Comparison of ENCODE assay signal across 8 mouse cellular contexts in genomic region chr1:86528571-86529180, GRCm38 (mm10). TPM values are rescaled to one million over a fixed set of nuclear protein-coding genes. Genes with fewer than 3 reads are reported as not detected.
DNase-seq lines count a peak whose midpoint lies in the region; ATAC-seq and TF ChIP-seq lines count a peak whose summit lies in the region.

No protein-coding gene starts in this region.

- peak overlapping the region; percentile 85 for H3ac ChIP-seq in myocyte (ENCODE audit: control insufficient read depth, insufficient read length)

- no peak for TF ChIP-seq POLR2A in brain, embryonic 14.5 days (IDR thresholded peaks at IDR 0.05; ENCODE audit: borderline replicate concordance, extremely low read depth, insufficient read depth, insufficient read length, poor library complexity, severe bottlenecking)
- TF ChIP-seq POLR2A in myocyte (IDR thresholded peaks at IDR 0.05; ENCODE audit: insufficient read length, low read depth) = peak; percentile 32

- H3K79me2 ChIP-seq in myocyte (ENCODE audit: control insufficient read depth, insufficient read depth) = peaks cover 47% of the 10 kb centered on the region

- H3K9ac ChIP-seq in forebrain, embryonic 11.5 days (ENCODE audit: low read length) = peak overlapping the region; percentile 100
- peak overlapping the region; percentile 99 for H3K9ac ChIP-seq in hindbrain, embryonic 16.5 days (ENCODE audit: low read depth, low read length)
- H3K9ac ChIP-seq in limb, embryonic 15.5 days = peak overlapping the region; percentile 100

- no peak for ATAC-seq in forebrain, embryonic 11.5 days (replicated peaks; ENCODE audit: low FRiP score)
- no peak for ATAC-seq in hindbrain, embryonic 16.5 days
- no peak for ATAC-seq in limb, embryonic 15.5 days (ENCODE audit: insufficient number of reproducible peaks, low FRiP score, low TSS enrichment, low read depth)

- TF ChIP-seq CTCF in brain, embryonic 14.5 days (IDR thresholded peaks at IDR 0.05; ENCODE audit: borderline replicate concordance, extremely low read depth, insufficient read depth, insufficient read length) = no peak

- H3K27me3 ChIP-seq in forebrain, embryonic 11.5 days (ENCODE audit: control insufficient read depth, insufficient read depth, low read length) = no peaks in the 10 kb centered on the region
- H3K27me3 ChIP-seq in hindbrain, embryonic 16.5 days (replicated peaks; ENCODE audit: control insufficient read depth, insufficient read depth, low read length) = no peaks in the 10 kb centered on the region
- H3K27me3 ChIP-seq in limb, embryonic 15.5 days = no peaks in the 10 kb centered on the region
- H3K27me3 ChIP-seq in myocyte (ENCODE audit: control insufficient read depth, insufficient read depth, insufficient read length) = no peaks in the 10 kb centered on the region

- peak overlapping the region; percentile 100 for H3K4me3 ChIP-seq in forebrain, embryonic 11.5 days (ENCODE audit: low read depth, low read length)
- H3K4me3 ChIP-seq in hindbrain, embryonic 16.5 days (ENCODE audit: low read length) = peak overlapping the region; percentile 96
- peak overlapping the region; percentile 99 for H3K4me3 ChIP-seq in limb, embryonic 15.5 days
- peak overlapping the region; percentile 81 for H3K4me3 ChIP-seq in myocyte

- peak overlapping the region; percentile 97 for H3K4me2 ChIP-seq in forebrain, embryonic 11.5 days (ENCODE audit: low read depth, low read length, severe bottlenecking)
- peak overlapping the region; percentile 95 for H3K4me2 ChIP-seq in hindbrain, embryonic 16.5 days (ENCODE audit: low read length)
- H3K4me2 ChIP-seq in limb, embryonic 15.5 days = peak overlapping the region; percentile 76
- peak overlapping the region; percentile 97 for H3K4me2 ChIP-seq in myocyte (ENCODE audit: low read depth)

- peaks cover 18% of the 10 kb centered on the region for H3K4me1 ChIP-seq in forebrain, embryonic 11.5 days (replicated peaks; ENCODE audit: control insufficient read depth, insufficient read depth, low read length)
- peaks cover 38% of the 10 kb centered on the region for H3K4me1 ChIP-seq in hindbrain, embryonic 16.5 days (ENCODE audit: control insufficient read depth, insufficient read depth, low read depth, low read length)
- peaks cover 41% of the 10 kb centered on the region for H3K4me1 ChIP-seq in limb, embryonic 15.5 days

- H3K27ac ChIP-seq in forebrain, embryonic 11.5 days (ENCODE audit: low read depth, low read length) = peak overlapping the region; percentile 88
- H3K27ac ChIP-seq in hindbrain, embryonic 16.5 days (ENCODE audit: low read depth, low read length) = peak overlapping the region; percentile 96
- H3K27ac ChIP-seq in limb, embryonic 15.5 days = peak overlapping the region; percentile 100

- no peaks in the 10 kb centered on the region for H3K9me3 ChIP-seq in forebrain, embryonic 11.5 days (ENCODE audit: control insufficient read depth, low read length)
- H3K9me3 ChIP-seq in hindbrain, embryonic 16.5 days (ENCODE audit: control insufficient read depth, low read length) = no peaks in the 10 kb centered on the region
- no peaks in the 10 kb centered on the region for H3K9me3 ChIP-seq in limb, embryonic 15.5 days

- WGBS in forebrain, embryonic 11.5 days = under 1% methylated on average over 15 of the region's 15 CpGs
- WGBS in hindbrain, embryonic 16.5 days = 0% methylated on average over 14 of the region's 15 CpGs
- WGBS in limb, embryonic 15.5 days = under 1% methylated on average over 15 of the region's 15 CpGs

- DNase-seq in gastrocnemius, postnatal 14 days = peak; percentile 23
- DNase-seq in gastrocnemius, adult 8-10 months (ENCODE audit: low spot score in 2 of 2) = no peak
- DNase-seq in brain, embryonic 14.5 days (ENCODE audit: low read depth) = peak; percentile 71
- peak; percentile 68 for DNase-seq in forebrain, embryonic 11.5 days (ENCODE audit: low spot score)
- peak; percentile 78 for DNase-seq in urinary bladder, postnatal 14 days (ENCODE audit: low spot score)

- peaks cover 13% of the 10 kb centered on the region; the same call in 1 of the 2 replicates for H3K36me3 ChIP-seq in forebrain, embryonic 11.5 days (ENCODE audit: control insufficient read depth, insufficient read depth, low read length)
- H3K36me3 ChIP-seq in hindbrain, embryonic 16.5 days (ENCODE audit: control insufficient read depth, insufficient read depth, low read length) = peaks cover 7% of the 10 kb centered on the region
- H3K36me3 ChIP-seq in limb, embryonic 15.5 days = peaks cover 21% of the 10 kb centered on the region
- H3K36me3 ChIP-seq in myocyte (ENCODE audit: control insufficient read depth, insufficient read depth) = peaks cover 32% of the 10 kb centered on the region

- intact Hi-C loops in gastrocnemius, postnatal 14 days (cut with DNase I; ENCODE audit: low total_unique reads) = no loop called here

TF ChIP-seq in myocyte, 11 proteins besides CTCF, POLR2A, EP300 and RAD21:
- TF ChIP-seq CEBPB (IDR thresholded peaks at IDR 0.05; ENCODE audit: insufficient read depth, poor library complexity, severe bottlenecking) (no peak), POLR2AphosphoS2 (IDR thresholded peaks at IDR 0.05; ENCODE audit: insufficient read length, low read depth) (peak; percentile 57)

RNA-seq across cellular contexts. Expression of gene Ptma, which starts 2.1 kb away (rescaled TPM):
- total RNA-seq in gastrocnemius, postnatal 14 days (2021) = 100 to 1,000 TPM; 184 to 248 TPM
- 10 to 100 TPM; 50.9 to 76.9 (median 67.7) TPM for total RNA-seq in gastrocnemius, adult 8-10 months (2022)
- 1,831 and 2,420 TPM in 2 replicates for polyA plus RNA-seq in brain, embryonic 14.5 days (2012; rRNA removed)
- 3,230 and 3,412 TPM in 2 replicates for polyA plus RNA-seq in forebrain, embryonic 11.5 days (2014; fragmentation: Nextera tagmentation; extraction: Ambion mirVana)
- polyA plus RNA-seq in hindbrain, embryonic 16.5 days (2015; fragmentation: Nextera tagmentation; extraction: Ambion mirVana) = 1,165 and 1,204 TPM in 2 replicates
- polyA plus RNA-seq in limb, embryonic 15.5 days (2015; fragmentation: Nextera tagmentation; extraction: Ambion mirVana) = 1,783 and 2,088 TPM in 2 replicates
- 593 TPM for polyA plus RNA-seq in myocyte (2012; fragmentation: generic; extraction: Trizol)

RNA-seq across cellular contexts. Expression of gene Pde6d, which starts 53.8 kb away (rescaled TPM):
- 10 to 100 TPM; 25.0 to 30.2 TPM for total RNA-seq in gastrocnemius, postnatal 14 days (2021)
- 10 to 100 TPM; 24.5 to 33.4 (median 26.8) TPM for total RNA-seq in gastrocnemius, adult 8-10 months (2022)
- 82.9 and 89.6 TPM in 2 replicates for polyA plus RNA-seq in brain, embryonic 14.5 days (2012; rRNA removed)
- polyA plus RNA-seq in forebrain, embryonic 11.5 days (2014; fragmentation: Nextera tagmentation; extraction: Ambion mirVana) = 81.0 and 88.0 TPM in 2 replicates
- 103 and 113 TPM in 2 replicates for polyA plus RNA-seq in hindbrain, embryonic 16.5 days (2015; fragmentation: Nextera tagmentation; extraction: Ambion mirVana)
- 65.5 and 66.5 TPM in 2 replicates for polyA plus RNA-seq in limb, embryonic 15.5 days (2015; fragmentation: Nextera tagmentation; extraction: Ambion mirVana)
- polyA plus RNA-seq in myocyte (2012; fragmentation: generic; extraction: Trizol) = 50.0 TPM

RNA-seq across cellular contexts. Expression of gene Cops7b, which starts 54.0 kb away (rescaled TPM):
- 1 to 10 TPM; 8.2 to 9.6 TPM for total RNA-seq in gastrocnemius, postnatal 14 days (2021)
- 10 to 100 TPM in 3 of 4 experiments, 1 to 10 TPM in 1; 9.6 to 10.5 (median 10.3) TPM for total RNA-seq in gastrocnemius, adult 8-10 months (2022)
- polyA plus RNA-seq in brain, embryonic 14.5 days (2012; rRNA removed) = 69.7 and 89.0 TPM in 2 replicates
- polyA plus RNA-seq in forebrain, embryonic 11.5 days (2014; fragmentation: Nextera tagmentation; extraction: Ambion mirVana) = 57.1 and 62.3 TPM in 2 replicates
- polyA plus RNA-seq in hindbrain, embryonic 16.5 days (2015; fragmentation: Nextera tagmentation; extraction: Ambion mirVana) = 57.1 and 62.5 TPM in 2 replicates
- polyA plus RNA-seq in limb, embryonic 15.5 days (2015; fragmentation: Nextera tagmentation; extraction: Ambion mirVana) = 36.0 and 36.6 TPM in 2 replicates
- polyA plus RNA-seq in myocyte (2012; fragmentation: generic; extraction: Trizol) = 20.4 TPM

Comparison
In these comparisons a context has a peak if more than half of its experiments do, and no peak if none do; other contexts are left out.
1. DNase-seq: peak in gastrocnemius, postnatal 14 days (single experiment), brain, embryonic 14.5 days (single experiment), forebrain, embryonic 11.5 days (single experiment) and urinary bladder, postnatal 14 days (single experiment); none in gastrocnemius, adult 8-10 months (0 of 2).
2. Peak in every context shown above with its lines, with median percentiles within 50 percentile points of each other: H3K27ac ChIP-seq, H3K4me2 ChIP-seq, H3K4me3 ChIP-seq and H3K9ac ChIP-seq.